Mouse (Mus musculus) lung, adult 2 months (tissue): ENCODE results near the gene Gfra1. TPM values are rescaled to one million over a fixed set of nuclear protein-coding genes. Genes with fewer than 3 reads are reported as not detected.
A peak's percentile ranks its signal among the peaks of the same experiment; 100 is the strongest.

Experiments used
- DNase-seq: peaks from one replicate; pipeline ENCODE4 v3.0.0; 2022
- H3K4me1 ChIP-seq: fragments of 200-500 bp; 2 replicates; pipeline ENCODE4 v1.6.1; 2011; ENCODE audit warnings: low read length; ENCODE audit not compliant: control insufficient read depth, insufficient read depth
- H3K4me3 ChIP-seq: fragments of 200-500 bp; replicated peaks from 2 replicates; pipeline ENCODE3; 2011; ENCODE audit warnings: low read depth, mild to moderate bottlenecking, control low read depth, low read length; ENCODE audit errors: extremely low read depth
- CTCF ChIP-seq: fragments of 200-500 bp; IDR thresholded peaks from 2 replicates; pipeline ENCODE4 v1.5.1; 2011; ENCODE audit warnings: mild to moderate bottlenecking, low read length, control low read depth; ENCODE audit not compliant: insufficient read depth
- POLR2A ChIP-seq: fragments of 200-500 bp; IDR thresholded peaks from 2 replicates; pipeline ENCODE4 v1.6.1; 2011; ENCODE audit warnings: low read depth, mild to moderate bottlenecking, control low read depth, low read length, borderline replicate concordance; ENCODE audit errors: extremely low read depth
- WGBS: fragments of 180-500 bp; shearing (Covaris S2); methylation state at CpG from one replicate; pipeline ENCODE4 v1.1.7; 2018; 5-methylcytosine and 5-hydroxymethylcytosine counted together
- polyA plus RNA-seq: library from polyadenylated mRNA; depleted of rRNA; stranded (reverse); fragments of >200 nt; gene quantifications from 2 replicates; pipeline ENCODE4 v1.2.3, GENCODE M21; 2012

Gene Gfra1
- polyA plus RNA-seq, 1 experiment: 7.8 TPM

DNA sequence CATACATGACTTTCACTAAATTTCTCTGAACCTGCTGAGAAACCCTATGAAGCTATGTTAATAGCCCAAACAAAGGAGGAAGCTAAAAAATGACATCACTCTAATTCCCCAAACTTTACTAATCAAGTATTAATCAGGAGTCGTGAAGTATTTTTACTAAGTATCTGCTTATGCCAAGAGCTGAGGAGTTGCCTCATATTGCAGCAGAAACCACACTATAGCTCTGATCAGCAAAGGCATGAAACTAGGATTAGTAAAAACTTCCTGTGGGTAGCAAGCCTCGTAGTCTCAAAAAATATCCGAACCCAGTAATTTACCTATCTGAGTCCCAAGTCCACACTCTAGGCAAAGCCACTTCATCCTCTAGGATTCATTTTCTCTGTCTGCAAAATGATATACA, 55.5 kb downstream of the Gfra1 start:
- no peaks in the 10 kb centered on the region for H3K4me1 ChIP-seq
- WGBS: 74% methylated on average over 3 of the region's 3 CpGs
- H3K4me3 ChIP-seq: no peak overlapping the region
- DNase-seq: no peak
- TF ChIP-seq CTCF (no peak), POLR2A (no peak)

DNA sequence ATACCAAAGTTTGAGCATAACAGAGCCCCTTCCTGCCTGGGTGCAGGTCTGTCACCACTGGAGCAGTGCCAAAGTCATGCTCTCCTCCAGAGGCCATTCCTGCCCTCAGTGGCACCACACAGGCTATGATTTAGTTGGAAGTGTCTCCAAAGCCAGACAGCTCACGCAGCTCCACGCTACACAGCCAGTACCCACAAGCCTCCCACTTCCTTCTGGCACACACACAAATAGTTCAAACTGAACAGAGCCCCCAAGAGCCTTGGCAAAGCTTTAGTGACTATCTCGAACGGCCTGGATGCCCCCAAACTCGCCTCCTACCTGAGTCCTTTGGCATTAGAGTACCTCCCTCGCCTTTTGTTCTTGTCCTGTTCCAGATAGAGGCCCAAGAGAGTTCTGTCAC, 56.5 kb downstream of the Gfra1 start:
- TF ChIP-seq POLR2A: no peak
- TF ChIP-seq CTCF: no peak
- no peak for DNase-seq
- Histone ChIP-seq H3K4me3 (no peak overlapping the region), H3K4me1 (no peaks in the 10 kb centered on the region)
- WGBS: 55% methylated on average over 6 of the region's 6 CpGs

DNA sequence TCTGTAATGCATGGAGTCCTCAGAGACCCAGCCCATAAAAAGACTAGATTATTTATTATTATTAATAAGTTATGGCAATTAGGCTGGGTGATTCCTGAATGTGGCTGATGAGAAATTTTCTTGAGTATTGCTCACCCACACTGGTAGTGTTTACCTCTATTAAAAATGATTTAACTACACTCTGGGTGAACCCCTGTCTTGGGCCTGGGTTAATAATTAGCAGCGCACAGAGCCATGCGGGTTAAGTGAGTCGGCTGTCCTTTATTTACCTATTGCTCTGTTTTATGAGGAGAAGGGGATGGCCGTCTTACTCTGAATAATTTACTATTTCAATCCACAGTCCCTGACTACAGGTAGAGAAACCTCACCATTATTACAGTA, 59.1 kb downstream of the Gfra1 start:
- Histone ChIP-seq H3K4me3 (no peak overlapping the region), H3K4me1 (no peaks in the 10 kb centered on the region)
- no peak for DNase-seq
- 65% methylated on average over 4 of the region's 4 CpGs for WGBS
- no peak for TF ChIP-seq POLR2A
- no peak for TF ChIP-seq CTCF

- no peak for DNase-seq
- WGBS: 59% methylated on average over 16 of the region's 16 CpGs
- Histone ChIP-seq H3K4me1 (no peaks in the 10 kb centered on the region), H3K4me3 (no peak overlapping the region)
- TF ChIP-seq CTCF (no peak), POLR2A (no peak)
These were observed 59.7 kb downstream of the Gfra1 start for GRCm38 (mm10) chr19:58395785-58396603.

- no peak for DNase-seq
- Histone ChIP-seq H3K4me1 (no peaks in the 10 kb centered on the region), H3K4me3 (no peak overlapping the region)
- TF ChIP-seq CTCF: no peak
- TF ChIP-seq POLR2A: no peak
- 81% methylated on average over 7 of the region's 7 CpGs for WGBS
These were observed 62.6 kb downstream of the Gfra1 start for GRCm38 (mm10) chr19:58393121-58393520.

- DNase-seq: no peak
These were observed 63.9 kb downstream of the Gfra1 start for GRCm38 (mm10) chr19:58391796-58392195.

GRCm38 (mm10) chr19:58389466-58389865, 66.2 kb downstream of the Gfra1 start:
- WGBS: 72% methylated on average over 8 of the region's 8 CpGs
- Histone ChIP-seq H3K4me1 (no peaks in the 10 kb centered on the region), H3K4me3 (no peak overlapping the region)
- DNase-seq: no peak
- no peak for TF ChIP-seq CTCF
- TF ChIP-seq POLR2A: no peak

More at GRCm38 (mm10) chr19:58391796-58392195, 63.9 kb downstream of the Gfra1 start:
- TF ChIP-seq POLR2A: no peak
- TF ChIP-seq CTCF: no peak
- Histone ChIP-seq H3K4me3 (no peak overlapping the region), H3K4me1 (no peaks in the 10 kb centered on the region)
- 69% methylated on average over 5 of the region's 5 CpGs for WGBS

- TF ChIP-seq POLR2A (no peak), CTCF (no peak)
These were observed 66.8 kb downstream of the Gfra1 start for GRCm38 (mm10) chr19:58388851-58389447.

GRCm38 (mm10) chr19:58383273-58383672, 72.4 kb downstream of the Gfra1 start:
- peak; percentile 9 for DNase-seq

More at GRCm38 (mm10) chr19:58388851-58389447, 66.8 kb downstream of the Gfra1 start:
- no peak for DNase-seq
- Histone ChIP-seq H3K4me1 (no peaks in the 10 kb centered on the region), H3K4me3 (no peak overlapping the region)
- WGBS: 86% methylated on average over 18 of the region's 18 CpGs

More at GRCm38 (mm10) chr19:58383273-58383672, 72.4 kb downstream of the Gfra1 start:
- TF ChIP-seq CTCF: no peak
- TF ChIP-seq POLR2A: no peak
- H3K4me1 ChIP-seq: no peaks in the 10 kb centered on the region; the same call in 1 of the 2 replicates
- 48% methylated on average over 3 of the region's 3 CpGs for WGBS
- no peak overlapping the region for H3K4me3 ChIP-seq
